Mouse (Mus musculus): Measurements from ENCODE around the gene Zfp820. TPM values are rescaled to one million over a fixed set of nuclear protein-coding genes. Genes with fewer than 3 reads are reported as not detected.
"Not testable (repeated sequence)": the region's sequence is repeated elsewhere in the genome, so short reads cannot be mapped to it uniquely, and the experiment has no call there.

Gene Zfp820
- polyA plus RNA-seq (2014; fragmentation: Nextera tagmentation; extraction: Ambion mirVana), result 2.7 and 3.5 TPM in 2 replicates

DNA sequence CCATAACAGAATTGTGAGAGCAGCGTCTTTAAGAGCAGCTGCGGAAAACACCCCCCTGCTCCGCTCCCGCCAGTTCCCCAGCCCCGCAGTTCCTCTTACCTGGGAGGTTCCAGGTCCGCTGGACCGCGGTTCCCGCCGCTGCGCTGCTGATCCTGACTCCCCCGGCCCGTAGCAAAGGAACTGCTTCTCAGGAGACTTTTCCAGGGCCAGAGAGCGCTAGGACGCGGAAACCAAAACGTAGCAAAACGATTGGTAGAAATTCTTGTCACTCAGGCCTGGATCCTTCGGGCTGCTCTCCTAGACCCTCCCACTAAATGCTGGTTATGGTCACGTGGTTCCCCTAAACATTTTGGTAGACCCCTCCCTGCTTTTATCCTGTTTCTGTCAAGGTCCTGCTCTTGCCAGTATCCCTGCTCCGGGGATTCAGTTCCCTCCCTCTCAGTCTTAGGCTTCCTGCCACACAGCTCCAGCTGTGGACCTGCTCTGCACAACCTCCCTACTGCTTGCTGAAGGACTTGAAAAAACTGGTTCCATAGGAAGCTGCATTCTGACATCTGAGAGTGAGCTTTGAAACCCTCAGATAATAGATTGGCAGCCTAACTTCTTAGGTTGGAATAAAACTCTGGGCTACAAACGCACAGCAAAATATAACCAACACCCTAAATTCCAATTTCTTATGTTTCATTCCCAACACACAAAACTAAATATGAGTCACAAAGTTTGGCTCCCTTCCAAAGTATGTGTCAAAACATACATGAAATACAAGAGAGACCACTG is at the start of gene Zfp820:
Gene Zfp820 (minus strand): TSS at position 228 of the 777 bp plus-strand sequence.
- Histone ChIP-seq H3K4me3 (replicated peaks; ENCODE audit: low read length) (peak within 1 kb of the TSS; percentile 54), H3K9me3 (ENCODE audit: control insufficient read depth, low read length) (no peaks in the 10 kb centered on the region), H3K4me2 (replicated peaks) (peak within 1 kb of the TSS; percentile 56), H3K27ac (no peak within 1 kb of the TSS), H3K27me3 (ENCODE audit: control insufficient read depth, insufficient read depth, low read length) (no peaks in the 10 kb centered on the region), H3K4me1 (replicated peaks; ENCODE audit: control insufficient read depth, insufficient read depth, low read length) (no peaks in the 10 kb centered on the region; the same call in 1 of the 2 replicates), H3K9ac (peak within 1 kb of the TSS; percentile 73), H3K36me3 (replicated peaks; ENCODE audit: control insufficient read depth, insufficient read depth) (no peaks in the 10 kb centered on the region)
- WGBS, result 4% methylated on average over 22 of the region's 22 CpGs
- ATAC-seq (ENCODE audit: low FRiP score) (peak; percentile 99), DNase-seq (ENCODE audit: low spot score) (peak; percentile 85)

DNA sequence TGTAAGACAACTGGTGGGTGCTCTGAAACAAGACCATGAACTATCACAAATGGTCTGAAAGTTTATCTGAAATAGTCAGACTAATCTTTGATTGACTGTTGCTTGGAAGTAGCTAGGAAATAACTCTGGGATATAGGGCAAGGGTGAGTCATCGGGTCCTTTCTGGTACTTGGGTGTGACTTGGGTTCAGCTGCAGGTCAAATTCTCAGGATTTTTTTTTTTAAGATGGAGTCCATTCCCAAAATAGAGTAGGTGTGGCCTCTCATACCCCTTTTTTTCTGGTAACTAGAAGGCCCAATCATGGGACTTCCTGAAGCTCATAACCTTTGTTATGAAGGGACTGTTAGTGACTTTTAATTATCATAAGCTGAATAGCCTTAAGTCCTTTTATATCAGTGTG is 25.7 kb upstream of the Zfp820 start:
- H3K27me3 ChIP-seq (ENCODE audit: control insufficient read depth, insufficient read depth, low read length), result no peaks in the 10 kb centered on the region
- 95% methylated on average over 1 of the region's 1 CpGs for WGBS
- ATAC-seq (ENCODE audit: low FRiP score), result no peak

DNA sequence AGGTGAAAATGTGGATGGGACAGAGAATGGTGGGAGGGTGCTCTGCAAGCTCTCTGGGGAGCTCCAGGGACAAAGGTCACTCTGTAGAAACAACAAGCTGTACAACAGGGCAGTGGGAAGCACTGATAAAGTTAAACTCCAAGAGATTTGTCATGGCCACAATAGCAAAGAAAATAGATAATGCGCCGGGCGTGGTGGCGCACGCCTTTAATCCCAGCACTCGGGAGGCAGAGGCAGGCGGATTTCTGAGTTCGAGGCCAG is 680 bp upstream of the Zfp820 start:
- not testable (repeated sequence) for H3K27ac ChIP-seq; H3K9me3 ChIP-seq (ENCODE audit: control insufficient read depth, low read length); H3K4me3 ChIP-seq (replicated peaks; ENCODE audit: low read length); DNase-seq (ENCODE audit: low spot score); ATAC-seq (ENCODE audit: low FRiP score); H3K27me3 ChIP-seq (ENCODE audit: control insufficient read depth, insufficient read depth, low read length); H3K4me1 ChIP-seq (replicated peaks; ENCODE audit: control insufficient read depth, insufficient read depth, low read length); H3K9ac ChIP-seq; H3K36me3 ChIP-seq (replicated peaks; ENCODE audit: control insufficient read depth, insufficient read depth)
- H3K4me2 ChIP-seq (replicated peaks), result peak overlapping the region; percentile 56; the same call in 1 of the 2 replicates
- 93% methylated on average over 6 of the region's 8 CpGs for WGBS

More for the DNA sequence above, 25.7 kb upstream of the Zfp820 start:
- Histone ChIP-seq H3K4me3 (replicated peaks; ENCODE audit: low read length) (no peak overlapping the region), H3K9ac (no peak overlapping the region), H3K36me3 (replicated peaks; ENCODE audit: control insufficient read depth, insufficient read depth) (no peaks in the 10 kb centered on the region), H3K4me1 (replicated peaks; ENCODE audit: control insufficient read depth, insufficient read depth, low read length) (no peaks in the 10 kb centered on the region), H3K9me3 (ENCODE audit: control insufficient read depth, low read length) (peaks cover 5% of the 10 kb centered on the region), H3K27ac (no peak overlapping the region), H3K4me2 (replicated peaks) (no peak overlapping the region)
- no peak for DNase-seq (ENCODE audit: low spot score)

DNA sequence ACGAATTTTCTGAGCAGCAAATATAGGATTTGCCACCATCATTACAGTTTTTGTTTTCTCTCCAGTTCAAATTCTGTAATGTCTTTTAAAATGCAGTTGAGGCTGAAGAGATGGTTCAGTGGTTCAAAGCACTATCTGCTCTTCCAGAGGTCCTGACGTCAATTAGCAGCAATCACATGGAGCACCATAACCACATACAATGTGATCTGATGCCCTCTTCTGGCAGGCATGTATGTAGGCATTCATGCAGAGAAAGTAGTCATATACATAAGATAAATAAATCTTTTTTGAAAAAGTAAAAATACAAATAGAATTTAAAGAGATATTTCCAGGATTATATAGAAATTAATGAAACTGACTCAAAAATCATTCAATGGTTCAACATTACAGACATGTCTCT is 7.1 kb downstream of the Zfp820 start:
- WGBS, result 65% methylated on average over 2 of the region's 2 CpGs
- ATAC-seq (ENCODE audit: low FRiP score) (no peak), DNase-seq (ENCODE audit: low spot score) (no peak)
- H3K4me3 ChIP-seq (replicated peaks; ENCODE audit: low read length), result no peak overlapping the region
- no peaks in the 10 kb centered on the region for H3K36me3 ChIP-seq (replicated peaks; ENCODE audit: control insufficient read depth, insufficient read depth)
- H3K27me3 ChIP-seq (ENCODE audit: control insufficient read depth, insufficient read depth, low read length), result no peaks in the 10 kb centered on the region
- no peak overlapping the region for H3K27ac ChIP-seq
- H3K9ac ChIP-seq, result no peak overlapping the region
- H3K9me3 ChIP-seq (ENCODE audit: control insufficient read depth, low read length), result no peaks in the 10 kb centered on the region
- H3K4me2 ChIP-seq (replicated peaks), result no peak overlapping the region
- H3K4me1 ChIP-seq (replicated peaks; ENCODE audit: control insufficient read depth, insufficient read depth, low read length), result no peaks in the 10 kb centered on the region

DNA sequence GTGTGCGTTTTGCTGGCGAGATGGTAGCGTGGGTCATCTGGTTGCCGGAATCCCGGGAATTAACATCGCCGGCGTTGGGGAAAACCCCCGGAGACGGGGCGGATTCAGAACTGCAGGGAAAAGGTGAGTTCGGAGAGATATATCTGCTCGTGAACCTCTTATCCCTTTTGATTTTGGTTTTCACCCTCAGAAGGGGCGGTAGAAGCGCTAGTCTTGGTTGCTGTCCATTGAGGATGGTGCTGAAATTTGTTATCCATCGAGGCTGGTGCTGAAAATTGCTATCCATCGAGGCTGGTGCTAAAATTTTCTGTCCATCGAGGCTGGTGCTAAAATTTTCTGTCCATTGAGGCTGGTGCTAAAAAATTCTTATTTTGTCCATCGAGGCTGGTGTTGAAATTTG is 44.2 kb downstream of the Zfp820 start:
- ATAC-seq (ENCODE audit: low FRiP score); H3K27ac ChIP-seq; H3K9ac ChIP-seq; H3K36me3 ChIP-seq (replicated peaks; ENCODE audit: control insufficient read depth, insufficient read depth); H3K4me2 ChIP-seq (replicated peaks); H3K4me3 ChIP-seq (replicated peaks; ENCODE audit: low read length); H3K9me3 ChIP-seq (ENCODE audit: control insufficient read depth, low read length); H3K27me3 ChIP-seq (ENCODE audit: control insufficient read depth, insufficient read depth, low read length); H3K4me1 ChIP-seq (replicated peaks; ENCODE audit: control insufficient read depth, insufficient read depth, low read length); DNase-seq (ENCODE audit: low spot score): not testable (repeated sequence)
- WGBS, result 60% methylated on average over 17 of the region's 19 CpGs

DNA sequence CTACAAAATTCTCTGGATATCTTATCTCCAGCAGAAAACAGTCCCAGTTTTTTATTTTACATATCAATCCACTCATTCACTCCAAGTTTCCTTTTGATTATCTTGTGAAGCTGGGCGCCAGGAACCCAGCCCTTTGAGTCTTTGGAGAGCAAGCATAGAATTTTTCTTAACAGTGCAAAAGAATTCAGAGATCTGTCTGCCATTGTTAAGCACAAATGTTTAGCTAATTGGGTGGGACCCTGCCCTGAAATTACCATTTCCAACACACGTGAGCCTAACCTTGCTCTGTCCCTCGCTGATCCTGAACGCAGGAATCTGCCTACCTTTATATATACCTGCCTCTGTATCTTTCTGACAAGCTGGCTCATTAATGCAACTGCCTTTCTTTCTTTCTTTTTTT is 53.3 kb downstream of the Zfp820 start:
- H3K27me3 ChIP-seq (ENCODE audit: control insufficient read depth, insufficient read depth, low read length), result no peaks in the 10 kb centered on the region
- H3K9me3 ChIP-seq (ENCODE audit: control insufficient read depth, low read length), result peaks cover 7% of the 10 kb centered on the region; the same call in 1 of the 2 replicates
- H3K4me3 ChIP-seq (replicated peaks; ENCODE audit: low read length), result no peak overlapping the region
- DNase-seq (ENCODE audit: low spot score) (no peak), ATAC-seq (ENCODE audit: low FRiP score) (no peak)
- H3K4me2 ChIP-seq (replicated peaks), result no peak overlapping the region
- no peaks in the 10 kb centered on the region for H3K4me1 ChIP-seq (replicated peaks; ENCODE audit: control insufficient read depth, insufficient read depth, low read length)
- no peak overlapping the region for H3K9ac ChIP-seq
- no peaks in the 10 kb centered on the region for H3K36me3 ChIP-seq (replicated peaks; ENCODE audit: control insufficient read depth, insufficient read depth)
- no peak overlapping the region for H3K27ac ChIP-seq
- WGBS, result 81% methylated on average over 4 of the region's 4 CpGs

DNA sequence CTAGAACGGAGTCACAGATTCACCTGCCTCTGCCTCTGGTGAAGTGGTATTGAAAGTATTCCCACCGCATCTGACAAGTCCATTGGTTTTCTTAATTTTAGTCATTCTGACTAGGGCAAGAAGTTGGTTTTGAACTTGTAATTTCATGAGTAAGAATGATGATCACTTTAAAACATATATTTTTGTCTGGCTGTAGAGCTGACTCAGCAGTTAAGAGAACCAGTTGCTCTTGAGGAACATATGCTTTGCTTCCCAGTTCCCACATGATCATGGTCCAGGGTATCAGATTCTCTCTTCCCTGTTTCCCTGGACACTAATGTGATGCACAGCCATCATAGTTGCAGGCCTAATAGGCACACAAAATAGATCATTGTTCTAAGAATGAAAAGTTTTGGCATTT is 75.2 kb downstream of the Zfp820 start:
- WGBS, result 87% methylated on average over 2 of the region's 2 CpGs
- Histone ChIP-seq H3K4me1 (replicated peaks; ENCODE audit: control insufficient read depth, insufficient read depth, low read length) (no peaks in the 10 kb centered on the region), H3K4me2 (replicated peaks) (no peak overlapping the region), H3K27me3 (ENCODE audit: control insufficient read depth, insufficient read depth, low read length) (no peaks in the 10 kb centered on the region), H3K9ac (no peak overlapping the region), H3K4me3 (replicated peaks; ENCODE audit: low read length) (no peak overlapping the region), H3K27ac (no peak overlapping the region), H3K36me3 (replicated peaks; ENCODE audit: control insufficient read depth, insufficient read depth) (no peaks in the 10 kb centered on the region), H3K9me3 (ENCODE audit: control insufficient read depth, low read length) (no peaks in the 10 kb centered on the region)
- ATAC-seq (ENCODE audit: low FRiP score), result no peak
- no peak for DNase-seq (ENCODE audit: low spot score)

Other genes with a start within 250 kb of the Zfp820 start
- gene Zfp983, start 195.1 kb downstream of the Zfp820 start, polyA plus RNA-seq (2014; fragmentation: Nextera tagmentation; extraction: Ambion mirVana), result 11.1 and 14.0 TPM in 2 replicates
- 23.8 and 24.2 TPM in 2 replicates for gene Gm10226, start 153.9 kb downstream of the Zfp820 start, polyA plus RNA-seq (2014; fragmentation: Nextera tagmentation; extraction: Ambion mirVana)
- gene Zfp760, start 138.0 kb downstream of the Zfp820 start, polyA plus RNA-seq (2014; fragmentation: Nextera tagmentation; extraction: Ambion mirVana), result 13.4 and 13.8 TPM in 2 replicates
- gene Zfp229, start 115.0 kb downstream of the Zfp820 start, polyA plus RNA-seq (2014; fragmentation: Nextera tagmentation; extraction: Ambion mirVana), result 7.9 and 11.6 TPM in 2 replicates
- gene Zfp995, start 64.2 kb upstream of the Zfp820 start, polyA plus RNA-seq (2014; fragmentation: Nextera tagmentation; extraction: Ambion mirVana), result 8.7 and 8.9 TPM in 2 replicates
- gene Zfp942, start 116.7 kb upstream of the Zfp820 start, polyA plus RNA-seq (2014; fragmentation: Nextera tagmentation; extraction: Ambion mirVana), result 20.0 and 22.2 TPM in 2 replicates
- gene Zfp943, start 116.8 kb upstream of the Zfp820 start, polyA plus RNA-seq (2014; fragmentation: Nextera tagmentation; extraction: Ambion mirVana), result 19.1 and 21.3 TPM in 2 replicates